Mouse (Mus musculus) CH12F3 (cell line): Measurements from ENCODE around the gene Eps15.

Experiments
- in situ Hi-C: fragments of 300-500 bp; cut with MboI; formaldehyde crosslinking; loops from 2 replicates; pipeline ENCODE4 v1.14.3; 2020; ENCODE audit warnings: low sequenced_read_pairs

Eps15 gene

DNA sequence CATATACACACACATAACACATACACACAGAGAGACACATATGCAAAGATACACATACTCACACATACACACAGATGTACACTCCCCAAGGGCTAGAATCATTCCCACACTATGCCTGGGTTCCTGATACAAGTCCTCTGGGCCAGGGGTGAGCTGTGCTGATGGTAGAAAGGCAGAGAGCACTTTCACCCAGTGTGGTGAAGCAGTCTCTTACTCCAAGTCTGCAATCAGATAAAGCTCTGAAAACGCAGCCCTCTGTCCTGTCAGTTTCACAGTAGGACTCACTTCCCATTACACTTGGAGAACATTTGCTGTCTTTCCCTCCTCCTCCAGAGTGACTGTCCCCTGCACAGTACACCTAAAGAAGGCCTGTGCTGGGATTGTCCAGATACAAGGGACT, 147.0 kb downstream of the Eps15 start:
- in situ Hi-C loops, result no loop called here

DNA sequence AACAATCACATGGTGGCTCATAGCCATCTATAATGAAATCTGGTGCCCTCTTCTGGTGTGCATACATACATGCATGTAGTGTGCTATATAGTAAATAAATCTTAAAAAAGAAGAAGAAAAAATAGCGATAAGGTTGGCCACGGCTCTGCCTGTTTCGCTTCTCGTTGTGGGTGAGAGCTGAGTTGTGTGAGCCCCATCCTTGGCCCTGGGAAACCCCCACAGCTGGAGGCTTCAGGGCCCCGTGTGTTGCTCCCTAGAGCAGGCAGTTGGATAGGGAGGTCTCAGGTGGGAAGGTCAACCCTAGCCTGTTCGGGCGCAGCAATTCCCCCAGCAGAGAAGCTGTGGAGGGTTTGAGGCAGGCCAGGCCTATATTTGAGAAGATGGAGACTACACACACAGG, 150.2 kb downstream of the Eps15 start:
- in situ Hi-C loops, result no loop called here

DNA sequence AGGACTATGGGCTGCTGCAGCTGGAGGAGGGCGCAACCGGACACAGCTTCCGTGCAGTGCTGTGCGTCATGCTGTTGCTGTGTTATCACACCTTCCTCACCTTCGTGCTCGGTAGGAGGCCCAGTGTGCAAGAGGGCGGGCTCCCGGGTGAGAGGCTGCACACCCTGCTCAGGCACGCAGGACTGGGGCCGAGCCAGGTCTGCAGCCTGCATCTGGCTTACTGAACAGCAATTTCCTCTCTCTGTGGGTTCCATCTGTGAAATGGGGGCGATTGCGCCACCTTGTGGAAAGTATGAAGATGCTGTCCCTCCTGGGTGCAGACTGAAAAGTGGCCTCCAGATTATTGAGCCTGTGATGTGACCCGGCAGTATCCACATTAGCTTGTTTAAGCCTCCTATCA, 150.8 kb downstream of the Eps15 start:
- in situ Hi-C loops, result no loop called here

DNA sequence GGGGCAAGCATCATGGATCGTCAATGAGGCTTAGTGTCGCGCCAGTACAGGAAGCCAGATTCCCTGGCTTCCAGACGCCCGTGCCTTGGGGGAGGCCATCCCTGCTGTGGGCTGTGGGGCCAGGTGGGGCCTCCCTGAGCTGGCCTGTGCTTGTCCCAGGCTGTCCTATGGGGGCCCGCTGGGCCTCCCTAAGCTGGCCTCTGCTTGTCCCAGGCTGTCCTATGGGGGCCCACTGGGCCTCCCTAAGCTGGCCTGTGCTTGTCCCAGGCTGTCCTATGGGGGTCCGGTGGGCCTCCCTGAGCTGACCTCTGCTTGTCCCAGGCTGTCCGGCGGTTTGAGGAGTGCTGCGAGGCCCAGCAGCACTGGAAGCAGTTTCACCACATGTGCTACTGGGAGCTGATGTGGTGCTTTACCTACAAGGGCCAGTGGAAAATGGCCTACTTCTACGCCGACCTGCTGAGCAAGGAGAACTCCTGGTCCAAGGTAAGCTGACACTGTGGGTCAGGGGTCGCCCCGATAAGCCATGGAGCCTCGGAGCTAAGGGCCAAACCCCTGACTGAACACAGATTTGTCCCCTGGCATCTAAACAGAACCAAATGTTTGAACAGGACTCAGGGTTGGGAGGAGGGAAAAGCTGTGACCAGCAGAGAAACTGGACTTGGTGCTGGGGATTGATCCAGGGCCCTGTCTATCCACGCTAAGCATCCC, 152.8 kb downstream of the Eps15 start:
- in situ Hi-C loops, result no loop called here

DNA sequence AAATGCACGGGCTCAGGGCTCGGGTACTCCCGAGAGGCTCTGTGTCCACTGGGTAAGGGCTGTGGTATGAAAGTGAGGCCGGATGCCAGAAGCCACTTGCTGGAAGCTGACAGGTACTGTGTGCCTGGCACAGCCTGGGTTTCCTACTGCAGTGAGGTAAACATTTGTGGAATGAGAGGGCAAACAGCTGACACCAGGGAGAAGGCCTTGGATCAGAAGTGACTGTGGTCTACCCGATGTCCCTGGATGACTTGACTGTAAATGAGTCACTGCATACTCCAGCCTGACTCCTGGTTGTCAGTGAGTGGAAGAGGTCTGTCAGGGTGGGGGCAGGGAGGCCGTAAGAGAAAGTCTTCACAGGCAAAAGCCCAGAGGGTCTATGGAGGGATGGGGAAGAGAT, 153.6 kb downstream of the Eps15 start:
- in situ Hi-C loops, result no loop called here

DNA sequence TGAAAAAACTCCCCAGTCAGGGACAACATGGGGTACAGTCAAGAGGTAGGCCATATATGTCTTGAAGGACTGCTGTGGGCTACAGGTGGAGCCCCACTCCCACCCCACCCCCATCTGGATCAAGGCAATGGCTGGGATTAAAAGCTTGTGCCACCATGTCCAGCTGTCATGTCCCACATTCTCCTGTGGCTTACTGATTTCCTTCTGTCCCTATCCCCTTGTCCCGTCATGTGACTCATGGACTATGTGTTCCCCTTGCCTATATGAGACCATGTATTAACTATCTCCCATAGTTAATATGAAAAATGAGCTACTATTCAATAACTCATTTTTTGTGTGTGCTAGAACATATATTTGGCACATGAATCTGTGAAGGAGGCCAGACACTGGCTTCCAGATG, 154.2 kb downstream of the Eps15 start:
- in situ Hi-C loops, result no loop called here
